Mouse (Mus musculus) embryonic facial prominence, embryonic 11.5 days (tissue): ENCODE data around the gene Gm28048. TPM values are rescaled to one million over a fixed set of nuclear protein-coding genes. Genes with fewer than 3 reads are reported as not detected.

Experiments
- ATAC-seq: fragments of 200-750 bp; cut with Nextera tagmentation; replicated peaks from 2 replicates; pipeline ENCODE4 v1.8.0; 2017; ENCODE audit warnings: low read depth; ENCODE audit not compliant: insufficient number of reproducible peaks, low FRiP score, low TSS enrichment
- DNase-seq: peaks from one replicate; pipeline ENCODE4 v3.0.0-alpha.2; 2015; ENCODE audit warnings: low spot score
- H3K27ac ChIP-seq: fragments of 300-500 bp; sonication (generic); replicated peaks from 2 replicates; pipeline ENCODE4 v1.5.1; 2014; ENCODE audit warnings: mild to moderate bottlenecking, low read depth, low read length, control low read depth
- H3K27me3 ChIP-seq: fragments of 300-500 bp; sonication (generic); 2 replicates; pipeline ENCODE4 v1.6.1; 2014; ENCODE audit warnings: mild to moderate bottlenecking, low read length, moderate library complexity, mixed read lengths; ENCODE audit not compliant: control insufficient read depth, insufficient read depth
- H3K36me3 ChIP-seq: fragments of 300-500 bp; sonication (generic); replicated peaks from 2 replicates; pipeline ENCODE4 v1.6.1; 2014; ENCODE audit warnings: low read depth, mild to moderate bottlenecking, low read length, moderate library complexity, mixed read lengths; ENCODE audit not compliant: control insufficient read depth, insufficient read depth
- H3K4me1 ChIP-seq: fragments of 300-500 bp; sonication (generic); 2 replicates; pipeline ENCODE4 v1.6.1; 2014; ENCODE audit warnings: low read length, mixed read lengths; ENCODE audit not compliant: control insufficient read depth, insufficient read depth
- H3K4me2 ChIP-seq: fragments of 300-500 bp; sonication (generic); 2 replicates; pipeline ENCODE4 v1.6.1; 2014; ENCODE audit warnings: low read depth, mild to moderate bottlenecking, control low read depth, low read length, moderate library complexity
- H3K4me3 ChIP-seq: fragments of 300-500 bp; sonication (generic); 2 replicates; pipeline ENCODE4 v1.5.1; 2014; ENCODE audit warnings: low read depth, low read length, control low read depth
- H3K9ac ChIP-seq: fragments of 300-500 bp; sonication (generic); replicated peaks from 2 replicates; pipeline ENCODE4 v1.6.1; 2014; ENCODE audit warnings: mild to moderate bottlenecking, control low read depth, low read length
- H3K9me3 ChIP-seq: fragments of 300-500 bp; sonication (generic); replicated peaks from 2 replicates; pipeline ENCODE4 v1.6.1; 2016; ENCODE audit warnings: mild to moderate bottlenecking, low read length, inconsistent platforms, mixed read lengths; ENCODE audit not compliant: control insufficient read depth
- WGBS: fragments of 180-500 bp; shearing (Covaris S2); extraction: QIAGEN DNeasy Blood & Tissue Kit; methylation state at CpG from one replicate; pipeline ENCODE4 v1.1.7; 2014; 5-methylcytosine and 5-hydroxymethylcytosine counted together
- polyA plus RNA-seq: library from polyadenylated mRNA; unstranded; fragments of >200 nt; fragmentation: Nextera tagmentation; extraction: Ambion mirVana; gene quantifications from 2 replicates; pipeline ENCODE4 v1.2.1, GENCODE M21; 2014

Gm28048 gene
- polyA plus RNA-seq, 1 experiment from 2014 or later: 9.5 TPM

DNA sequence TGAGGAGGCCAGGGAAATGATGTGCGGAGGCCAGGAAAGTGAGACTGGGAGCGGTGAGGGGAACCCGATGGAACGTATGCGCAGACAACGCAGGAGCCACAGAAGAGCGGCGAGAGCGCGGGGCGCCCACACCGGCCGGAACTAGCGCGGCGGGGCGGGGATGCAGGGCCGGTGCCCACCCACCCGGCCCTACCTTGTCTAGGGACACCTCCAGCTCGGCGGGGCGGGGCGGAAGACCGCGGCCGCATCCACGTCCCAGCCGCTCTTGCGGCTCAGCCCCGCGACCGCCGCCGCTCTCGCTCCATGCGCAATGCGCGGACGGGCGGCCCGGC is 122.6 kb downstream of the Gm28048 start:
- Histone ChIP-seq H3K9ac (peak overlapping the region; percentile 67), H3K36me3 (no peaks in the 10 kb centered on the region), H3K27ac (no peak overlapping the region), H3K4me2 (peak overlapping the region; percentile 97), H3K4me1 (peaks cover 6% of the 10 kb centered on the region), H3K4me3 (peak overlapping the region; percentile 70), H3K9me3 (no peaks in the 10 kb centered on the region), H3K27me3 (peaks cover 16% of the 10 kb centered on the region; the same call in 1 of the 2 replicates)
- DNase-seq (no peak), ATAC-seq (peak; percentile 87)
- 0% methylated on average over 10 of the region's 41 CpGs for WGBS

DNA sequence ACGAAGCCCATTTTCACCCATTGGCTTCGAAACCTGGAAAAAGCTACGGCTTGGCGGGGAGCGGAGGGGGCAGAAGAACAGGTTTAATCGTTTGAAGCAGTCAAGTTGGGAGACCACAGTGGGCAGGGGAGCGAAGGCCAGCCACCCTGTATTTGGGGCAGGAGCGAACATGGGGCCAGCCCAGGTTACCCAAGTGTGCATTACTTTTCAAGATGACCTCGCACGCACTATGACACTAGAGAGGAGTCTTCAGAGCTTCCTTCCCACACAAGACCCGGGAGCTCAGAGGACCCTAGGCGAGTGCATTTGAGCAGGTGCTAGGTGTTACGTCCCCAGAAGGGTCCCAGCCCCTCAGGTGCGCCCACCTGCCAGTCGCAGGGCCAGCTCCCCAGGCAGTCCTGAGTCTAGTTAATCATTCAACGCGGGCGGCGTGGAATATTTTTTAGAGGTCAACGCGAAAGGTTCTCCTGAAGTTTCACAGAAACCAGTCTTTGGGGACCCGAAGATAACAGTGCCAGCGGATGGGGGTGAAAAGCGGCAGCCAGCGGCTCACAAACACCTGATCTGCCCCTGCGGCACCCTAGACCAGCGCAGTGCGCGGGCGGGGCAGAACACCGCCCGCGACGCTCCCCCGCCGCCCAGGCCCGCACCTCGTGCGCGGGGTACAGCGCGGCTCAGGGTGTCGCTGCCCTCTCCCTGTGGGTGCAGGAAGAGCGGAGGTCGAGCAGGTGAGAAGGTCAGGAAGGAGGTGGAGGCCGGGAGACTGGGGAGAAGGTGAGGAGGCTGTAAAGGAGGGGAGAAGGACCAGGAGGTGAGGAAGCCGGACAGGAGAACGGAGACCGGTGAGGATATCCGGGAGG is 123.2 kb downstream of the Gm28048 start:
- ATAC-seq (peak; percentile 11), DNase-seq (no peak)
- Histone ChIP-seq H3K9ac (peak overlapping the region; percentile 67), H3K4me1 (peaks cover 6% of the 10 kb centered on the region), H3K4me2 (peak overlapping the region; percentile 97), H3K4me3 (peak overlapping the region; percentile 70), H3K27ac (no peak overlapping the region), H3K27me3 (peaks cover 16% of the 10 kb centered on the region; the same call in 1 of the 2 replicates), H3K9me3 (no peaks in the 10 kb centered on the region), H3K36me3 (no peaks in the 10 kb centered on the region)
- 1% methylated on average over 50 of the region's 50 CpGs for WGBS

DNA sequence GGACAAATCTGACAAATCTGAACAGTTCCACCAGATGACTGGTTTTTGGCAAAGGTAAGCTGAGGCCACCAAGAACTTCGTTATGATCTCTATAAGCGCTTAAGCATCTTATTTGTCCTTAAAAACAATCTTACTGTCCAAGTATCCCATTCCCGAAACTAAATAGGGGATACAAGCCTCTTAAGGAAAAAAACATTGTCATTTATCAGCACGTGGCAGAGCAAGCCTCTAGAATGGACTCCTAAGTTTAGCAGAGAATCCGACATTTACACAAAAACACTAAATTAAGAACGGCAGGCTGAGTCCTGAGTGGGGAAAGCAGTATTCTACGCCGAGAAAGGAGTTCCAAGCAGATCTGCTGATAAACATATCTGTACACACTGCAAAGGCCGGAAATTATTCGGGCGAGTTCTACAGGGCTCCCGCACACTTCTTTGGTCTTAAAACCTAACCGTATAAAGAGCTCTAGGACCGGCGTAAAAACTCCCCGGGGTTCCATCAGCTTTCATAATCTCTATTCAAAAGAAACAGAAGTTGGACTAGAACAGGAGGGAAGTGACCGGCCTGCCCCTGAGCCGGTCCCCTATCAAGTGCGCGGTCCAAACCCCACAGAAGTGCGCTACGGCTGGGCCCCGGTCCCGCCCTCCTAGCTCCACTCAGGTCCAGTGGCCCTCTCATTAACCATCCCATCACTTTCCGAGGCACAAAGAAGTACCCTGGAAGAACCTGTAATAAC is 124.0 kb downstream of the Gm28048 start:
- H3K27ac ChIP-seq: no peak overlapping the region
- WGBS: 16% methylated on average over 25 of the region's 25 CpGs
- H3K9me3 ChIP-seq: no peaks in the 10 kb centered on the region
- peaks cover 16% of the 10 kb centered on the region; the same call in 1 of the 2 replicates for H3K27me3 ChIP-seq
- DNase-seq (no peak), ATAC-seq (no peak)
- peak overlapping the region; percentile 97 for H3K4me2 ChIP-seq
- peak overlapping the region; percentile 27 for H3K9ac ChIP-seq
- H3K4me1 ChIP-seq: peaks cover 6% of the 10 kb centered on the region
- peak overlapping the region; percentile 70; the same call in 1 of the 2 replicates for H3K4me3 ChIP-seq
- no peaks in the 10 kb centered on the region for H3K36me3 ChIP-seq

DNA sequence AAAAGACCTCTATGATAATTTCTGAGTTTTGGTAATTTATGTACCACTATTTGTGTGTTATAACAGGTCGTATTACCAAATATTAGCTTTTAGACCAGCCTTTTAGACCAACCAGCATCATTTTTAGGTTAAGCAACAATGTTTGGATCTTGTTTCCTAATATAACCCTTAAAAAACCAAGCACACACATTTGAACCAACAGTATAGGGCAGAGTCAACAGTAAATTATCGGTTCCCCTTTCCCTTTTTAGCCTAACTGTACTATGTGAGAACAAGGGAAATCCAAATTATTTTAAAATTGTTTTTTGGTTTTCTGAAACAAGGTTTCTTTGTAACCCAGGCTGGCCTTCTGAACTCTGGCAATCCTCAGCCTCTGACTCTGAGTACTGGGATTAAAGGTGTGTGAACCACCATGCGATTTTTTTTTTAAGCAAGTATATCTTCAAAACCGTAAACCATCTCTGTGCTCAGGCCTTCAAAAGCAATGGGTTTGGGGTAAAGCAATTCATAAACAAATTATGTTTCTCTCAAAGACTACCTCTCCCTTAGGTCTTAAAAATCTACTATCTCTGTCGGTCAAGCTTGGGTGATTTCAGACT is 124.7 kb downstream of the Gm28048 start:
- DNase-seq (no peak), ATAC-seq (no peak)
- WGBS: 78% methylated on average over 5 of the region's 5 CpGs
- H3K4me3 ChIP-seq: no peak overlapping the region
- no peak overlapping the region for H3K4me2 ChIP-seq
- H3K27ac ChIP-seq: no peak overlapping the region
- H3K4me1 ChIP-seq: peaks cover 6% of the 10 kb centered on the region
- H3K27me3 ChIP-seq: peaks cover 16% of the 10 kb centered on the region; the same call in 1 of the 2 replicates
- no peak overlapping the region for H3K9ac ChIP-seq
- H3K9me3 ChIP-seq: no peaks in the 10 kb centered on the region
- no peaks in the 10 kb centered on the region for H3K36me3 ChIP-seq

DNA sequence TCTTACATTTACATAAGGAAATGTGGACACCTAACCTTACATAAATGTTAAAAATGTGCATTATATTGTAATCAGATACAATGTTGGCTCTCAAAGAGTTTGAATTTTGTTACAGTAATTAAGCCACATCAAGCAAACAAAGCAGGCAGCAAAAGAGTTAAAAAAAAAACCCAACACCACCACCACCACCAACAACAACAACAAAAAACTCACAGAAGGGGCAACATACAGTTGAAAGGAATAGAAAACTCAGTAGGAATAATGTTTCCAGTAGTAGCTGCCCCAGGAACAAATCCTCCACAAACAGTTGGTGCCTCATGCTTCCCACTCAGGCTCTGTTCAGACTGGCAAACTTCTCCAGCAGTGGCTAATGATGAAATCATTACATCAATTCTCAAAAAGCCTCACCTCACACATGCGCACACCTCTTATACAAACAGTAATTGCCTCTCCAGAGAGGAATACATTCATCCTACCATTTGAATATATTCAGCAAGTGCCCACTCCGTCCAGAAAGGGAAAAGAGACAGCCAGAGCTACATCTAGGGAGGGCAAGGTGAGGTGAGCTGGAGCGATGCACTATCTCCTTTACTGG is 125.4 kb downstream of the Gm28048 start:
- H3K4me3 ChIP-seq: no peak overlapping the region
- ATAC-seq (no peak), DNase-seq (no peak)
- H3K36me3 ChIP-seq: no peaks in the 10 kb centered on the region
- no peak overlapping the region for H3K9ac ChIP-seq
- 79% methylated on average over 3 of the region's 3 CpGs for WGBS
- no peak overlapping the region for H3K27ac ChIP-seq
- peaks cover 16% of the 10 kb centered on the region; the same call in 1 of the 2 replicates for H3K27me3 ChIP-seq
- no peaks in the 10 kb centered on the region for H3K9me3 ChIP-seq
- H3K4me1 ChIP-seq: peaks cover 6% of the 10 kb centered on the region
- H3K4me2 ChIP-seq: no peak overlapping the region

DNA sequence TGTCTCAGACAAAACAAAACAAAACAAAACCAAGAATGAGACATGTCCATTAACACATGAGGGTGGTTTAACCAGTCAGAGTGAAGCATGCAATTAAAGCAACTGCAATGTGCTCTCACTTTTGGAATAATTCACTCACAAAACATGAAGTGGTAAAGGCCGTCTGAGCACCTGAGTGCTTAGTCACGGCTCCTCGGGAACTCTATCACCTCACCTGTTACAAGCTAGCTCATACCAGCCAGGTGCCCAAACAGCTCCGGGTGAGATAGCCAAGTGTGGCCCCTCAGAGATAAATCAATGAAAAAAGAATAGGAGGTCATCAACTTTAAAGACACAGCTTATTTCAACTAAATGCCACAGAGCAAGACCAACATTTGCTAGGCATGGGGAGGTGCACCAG is 127.3 kb downstream of the Gm28048 start:
- ATAC-seq (no peak), DNase-seq (no peak)
- Histone ChIP-seq H3K9ac (no peak overlapping the region), H3K27ac (no peak overlapping the region), H3K4me3 (no peak overlapping the region), H3K4me2 (no peak overlapping the region), H3K4me1 (peaks cover 3% of the 10 kb centered on the region), H3K27me3 (peaks cover 12% of the 10 kb centered on the region; the same call in 1 of the 2 replicates), H3K9me3 (no peaks in the 10 kb centered on the region), H3K36me3 (no peaks in the 10 kb centered on the region)
- 82% methylated on average over 4 of the region's 4 CpGs for WGBS

DNA sequence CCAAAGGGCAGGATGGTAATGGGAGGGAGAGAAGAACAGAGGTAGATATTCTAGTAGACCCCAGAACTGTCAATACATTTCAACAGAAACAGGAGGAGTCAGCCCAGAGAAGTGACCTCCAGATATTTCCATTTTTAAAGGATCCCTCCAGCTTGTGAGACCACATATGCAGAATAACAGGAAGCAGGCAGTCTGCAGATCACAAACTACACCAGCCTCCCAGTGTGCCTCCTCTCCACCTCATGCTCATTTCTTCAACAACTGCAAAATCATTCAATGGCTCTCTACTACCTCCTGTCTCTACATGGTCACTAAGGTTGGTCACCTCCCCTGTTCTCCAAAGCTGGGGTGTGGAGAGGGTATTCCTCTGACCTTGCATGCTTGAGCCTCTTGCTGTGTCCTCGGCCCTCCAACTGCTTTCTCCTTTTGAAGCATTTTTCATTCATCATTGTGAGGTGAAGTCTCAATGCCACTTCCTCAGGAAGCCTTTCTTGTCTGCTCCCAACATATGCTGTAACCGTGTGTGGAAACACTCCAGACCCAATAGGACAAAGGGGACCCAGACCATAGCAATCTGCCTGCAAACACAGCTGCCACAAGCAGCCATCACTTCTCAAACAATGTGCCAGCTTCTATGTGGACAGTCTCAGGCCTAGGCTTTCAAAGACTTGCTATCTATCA is 128.3 kb downstream of the Gm28048 start:
- H3K27me3 ChIP-seq: peaks cover 7% of the 10 kb centered on the region; the same call in 1 of the 2 replicates
- ATAC-seq (no peak), DNase-seq (no peak)
- WGBS: 69% methylated on average over 2 of the region's 2 CpGs
- peaks cover 2% of the 10 kb centered on the region for H3K4me1 ChIP-seq
- H3K4me3 ChIP-seq: no peak overlapping the region
- H3K9me3 ChIP-seq: no peaks in the 10 kb centered on the region
- no peak overlapping the region for H3K27ac ChIP-seq
- no peak overlapping the region for H3K4me2 ChIP-seq
- H3K36me3 ChIP-seq: no peaks in the 10 kb centered on the region
- no peak overlapping the region for H3K9ac ChIP-seq
